Mouse (Mus musculus) kidney, adult 9 months (tissue): Measurements from ENCODE around the gene Tfb2m.

Experiments
- DNase-seq: peaks from one replicate; pipeline ENCODE4 v3.0.0; 2022

The Tfb2m gene

DNA sequence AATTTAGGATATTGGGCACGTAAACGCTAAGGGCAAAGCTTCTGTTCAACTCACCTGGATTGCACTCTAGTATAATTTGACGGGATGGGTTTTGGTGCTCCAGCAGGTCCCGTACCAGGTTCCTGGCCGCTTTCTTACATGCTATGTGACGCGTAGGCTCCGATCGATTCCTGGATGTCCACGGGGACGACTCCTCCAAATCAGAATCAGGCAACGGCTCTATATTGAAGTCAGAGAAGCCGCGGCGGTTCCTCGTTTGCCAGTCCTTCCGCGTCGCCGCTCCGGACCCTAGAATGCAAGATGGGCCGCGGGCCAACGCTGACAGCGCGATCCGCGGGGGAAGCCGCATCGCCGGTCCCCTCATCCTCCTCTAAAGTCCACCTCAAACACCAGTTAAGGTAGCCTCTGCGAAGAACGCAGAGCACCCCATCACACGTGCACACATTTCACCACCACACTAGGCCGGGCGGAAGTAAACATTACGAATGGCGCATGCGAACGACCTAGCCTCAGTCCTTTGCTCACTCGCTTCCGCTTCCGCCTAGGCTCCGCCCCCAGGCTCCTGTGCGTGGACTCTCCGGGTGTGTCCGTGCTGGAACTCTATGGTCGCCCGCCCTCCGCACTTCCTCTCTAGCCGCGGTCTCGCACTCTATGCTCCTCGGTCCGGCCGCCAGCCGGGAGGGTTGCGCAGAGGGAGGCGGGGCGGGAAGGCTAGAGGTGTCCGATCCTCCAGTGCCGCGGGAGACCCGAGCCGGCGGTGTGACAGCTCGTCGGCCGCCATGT, at the start of gene Tfb2m, which contains the start of gene Cnst:
Tfb2m (minus strand) TSS at position 500 of the 783 bp plus-strand sequence.
Cnst (plus strand) TSS at position 603 of the 783 bp plus-strand sequence.
- DNase-seq, result peak; percentile 99

DNA sequence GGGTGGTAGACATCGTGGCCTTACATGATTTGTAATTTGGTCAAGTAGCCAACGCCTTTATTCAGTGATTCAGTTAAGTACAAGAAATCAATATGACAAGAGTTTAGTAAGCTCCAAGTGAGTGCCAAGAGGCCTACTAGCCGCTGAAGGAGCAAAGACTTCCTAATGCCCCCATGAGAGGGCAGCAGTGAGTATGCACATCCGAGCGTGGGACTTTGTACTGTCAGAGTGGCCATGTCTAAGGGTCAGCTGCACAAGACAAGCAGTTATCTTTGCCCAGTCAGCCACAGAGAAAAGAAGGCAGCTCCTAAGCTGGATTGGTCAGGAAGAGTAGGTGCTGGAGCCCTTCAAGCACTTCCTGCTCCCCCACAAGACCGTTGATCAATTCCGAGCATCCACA, 46.9 kb upstream of the Tfb2m start:
- peak; percentile 69 for DNase-seq

DNA sequence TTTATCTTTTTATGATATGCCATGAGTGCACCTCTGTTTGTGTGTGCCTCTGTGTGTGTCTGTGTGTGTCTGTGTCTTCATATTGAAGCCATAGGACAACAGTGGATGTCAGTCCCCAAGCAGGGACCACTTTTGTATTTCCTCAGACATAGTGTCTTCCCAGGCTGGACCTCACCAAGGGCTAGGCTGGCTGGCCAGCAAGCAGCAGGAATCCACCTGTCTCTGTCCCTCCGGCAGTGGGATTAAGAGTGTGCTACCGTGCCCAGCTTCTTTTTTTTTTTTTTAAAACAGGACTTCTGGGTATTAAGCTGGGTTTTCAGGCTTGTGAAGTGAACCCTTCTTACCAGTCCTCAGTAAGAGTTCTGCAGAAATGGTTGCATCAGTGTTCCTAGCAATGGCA, 46.1 kb upstream of the Tfb2m start:
- no peak for DNase-seq

- DNase-seq, result no peak
These were observed 45.6 kb upstream of the Tfb2m start for GRCm38 (mm10) chr1:179591639-179592038.

DNA sequence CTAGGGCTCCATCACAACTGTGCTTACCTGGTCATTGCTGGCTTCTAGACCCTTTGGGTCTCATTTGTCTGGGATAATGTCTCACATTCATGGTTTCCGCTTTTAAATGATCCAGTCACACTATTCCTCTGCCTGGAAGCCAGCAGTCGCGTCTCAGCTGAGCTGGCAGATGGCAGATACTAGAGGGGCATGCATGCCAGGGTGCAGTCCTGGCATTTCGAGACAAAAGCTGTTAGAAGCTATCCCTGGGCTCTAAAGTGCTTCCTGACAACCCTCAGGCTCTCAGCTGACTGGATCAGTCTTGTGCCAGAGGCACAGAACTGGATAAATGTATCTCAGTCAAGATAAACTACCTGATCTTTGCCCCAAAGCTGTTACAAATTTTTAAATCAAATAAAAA, 42.2 kb upstream of the Tfb2m start:
- no peak for DNase-seq

GRCm38 (mm10) chr1:179586430-179587095, 40.5 kb upstream of the Tfb2m start:
- DNase-seq, result peak; percentile 73

- no peak for DNase-seq
These were observed 39.6 kb upstream of the Tfb2m start for GRCm38 (mm10) chr1:179585646-179586045.

DNA sequence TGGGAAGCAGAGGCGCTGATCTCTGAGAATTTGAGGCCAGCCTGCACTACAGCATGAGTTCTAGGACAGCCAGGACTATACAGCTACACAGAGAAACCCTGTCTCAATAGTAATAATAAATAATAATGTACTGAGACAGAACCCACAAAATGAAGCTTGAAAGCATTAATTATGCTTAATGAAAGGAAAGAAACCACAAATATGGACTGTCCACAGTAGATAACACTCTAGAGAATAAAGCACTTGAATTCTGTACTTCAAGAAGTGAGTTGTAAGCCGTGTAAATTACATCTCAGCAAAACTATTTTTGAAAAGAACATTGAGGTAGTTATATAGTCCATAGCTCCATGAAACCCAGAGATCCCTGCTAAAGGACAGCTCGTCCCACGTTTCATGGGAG, 38.2 kb upstream of the Tfb2m start:
- no peak for DNase-seq

- no peak for DNase-seq
These were observed 37.0 kb upstream of the Tfb2m start for GRCm38 (mm10) chr1:179583090-179583489.

DNA sequence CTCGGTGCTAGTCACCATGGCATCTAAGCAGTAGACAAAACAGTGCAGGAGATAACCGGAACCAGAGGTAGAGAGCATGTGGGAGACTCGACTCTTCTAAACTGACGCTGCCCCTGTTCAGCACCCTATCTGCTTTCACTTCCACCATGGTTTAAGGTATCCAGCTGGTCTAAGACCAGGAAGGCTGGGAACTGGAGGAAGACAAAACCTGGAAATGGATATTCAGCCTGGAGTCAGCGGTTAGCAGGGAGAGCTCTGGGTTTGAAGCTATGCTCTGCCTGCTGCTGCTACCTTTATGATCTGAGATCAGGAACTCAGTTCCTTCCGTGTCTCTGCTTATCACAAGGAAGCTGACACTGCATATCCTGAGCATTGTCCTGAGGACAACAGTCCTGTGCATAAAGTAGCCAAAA, 36.0 kb upstream of the Tfb2m start:
- DNase-seq, result peak; percentile 24

GRCm38 (mm10) chr1:179581422-179581821, 35.4 kb upstream of the Tfb2m start:
- no peak for DNase-seq

GRCm38 (mm10) chr1:179580200-179580599, 34.1 kb upstream of the Tfb2m start:
- no peak for DNase-seq

DNA sequence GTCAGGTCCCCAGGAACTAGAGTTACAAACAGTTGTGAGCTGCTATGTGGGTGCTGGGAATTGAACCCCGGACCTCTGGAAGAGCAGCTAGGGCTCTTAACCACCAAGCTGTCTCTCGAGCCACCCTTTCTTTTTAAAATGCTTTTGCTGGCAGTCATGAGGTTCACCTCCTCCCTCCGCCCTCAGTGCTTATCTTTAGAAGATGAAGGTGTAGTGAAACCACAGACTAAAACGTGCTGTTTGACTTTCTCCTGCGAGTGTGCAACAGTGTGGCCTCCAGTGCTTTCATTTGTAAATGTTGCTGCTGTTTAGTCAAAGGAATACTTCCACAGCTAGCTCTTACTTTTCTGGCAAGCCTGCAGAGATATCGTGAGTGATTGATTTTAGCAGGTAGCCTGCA, 32.6 kb upstream of the Tfb2m start:
- no peak for DNase-seq

GRCm38 (mm10) chr1:179573650-179574206, 27.7 kb upstream of the Tfb2m start:
- no peak for DNase-seq

DNA sequence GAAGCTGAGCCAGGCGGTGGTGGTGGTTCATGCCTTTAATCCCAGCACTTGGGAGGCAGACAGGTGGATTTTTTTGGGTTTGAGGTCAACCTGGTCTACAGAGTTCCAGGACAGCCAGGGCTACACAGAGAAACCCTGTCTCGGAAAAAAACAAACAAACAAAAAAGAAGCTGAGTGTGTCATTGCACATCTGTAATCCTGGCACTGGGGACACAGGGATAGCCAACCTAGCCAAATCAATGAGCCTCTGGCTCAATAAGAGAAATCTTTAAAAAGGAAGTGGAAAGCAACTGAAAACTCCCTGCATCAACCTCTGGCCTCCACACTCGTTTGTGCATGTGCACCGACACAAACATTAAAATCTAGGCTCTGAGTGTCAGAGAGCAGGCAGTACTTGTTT, 25.6 kb upstream of the Tfb2m start:
- DNase-seq, result no peak

DNA sequence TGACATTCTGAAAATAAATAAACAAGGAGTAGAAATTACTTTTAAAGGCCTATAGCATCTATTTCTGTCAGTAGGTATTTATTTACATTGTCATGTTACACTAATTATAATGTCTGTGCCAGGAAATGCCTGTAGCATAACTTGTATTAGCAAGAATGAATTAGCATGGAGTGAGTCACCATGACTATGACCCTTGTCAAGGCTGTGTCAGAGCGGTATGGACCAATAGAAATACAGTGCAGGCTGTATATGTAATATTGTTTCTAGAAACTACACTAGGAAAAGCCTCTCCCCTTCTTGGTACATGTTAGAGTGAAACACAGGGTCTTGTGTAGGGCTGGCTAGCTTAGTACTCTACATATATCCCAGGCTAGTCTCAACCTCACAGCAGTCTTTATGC, 24.4 kb upstream of the Tfb2m start:
- DNase-seq, result no peak

GRCm38 (mm10) chr1:179568690-179569398, 22.8 kb upstream of the Tfb2m start:
- DNase-seq, result no peak

DNA sequence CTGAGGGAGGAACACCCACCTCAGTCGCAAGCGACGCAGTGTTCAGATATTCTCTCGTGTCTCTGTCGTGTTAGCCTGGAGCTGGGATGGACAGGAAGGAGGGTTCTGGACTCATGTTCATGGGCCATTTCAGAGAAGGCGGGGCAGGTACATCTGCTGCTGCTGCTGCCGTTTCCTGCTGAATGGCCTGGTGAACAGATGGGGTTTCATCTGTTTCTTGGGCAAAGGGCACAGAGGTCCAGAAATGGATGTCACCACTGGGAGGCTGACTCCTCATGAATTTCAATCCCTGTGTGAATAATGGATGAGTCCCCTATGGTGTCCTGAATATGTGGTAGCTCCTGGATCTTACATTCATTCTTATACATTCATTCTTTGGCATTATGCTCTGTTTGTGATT, 21.5 kb upstream of the Tfb2m start:
- DNase-seq, result no peak

GRCm38 (mm10) chr1:179563926-179564325, 17.9 kb upstream of the Tfb2m start:
- DNase-seq, result no peak

DNA sequence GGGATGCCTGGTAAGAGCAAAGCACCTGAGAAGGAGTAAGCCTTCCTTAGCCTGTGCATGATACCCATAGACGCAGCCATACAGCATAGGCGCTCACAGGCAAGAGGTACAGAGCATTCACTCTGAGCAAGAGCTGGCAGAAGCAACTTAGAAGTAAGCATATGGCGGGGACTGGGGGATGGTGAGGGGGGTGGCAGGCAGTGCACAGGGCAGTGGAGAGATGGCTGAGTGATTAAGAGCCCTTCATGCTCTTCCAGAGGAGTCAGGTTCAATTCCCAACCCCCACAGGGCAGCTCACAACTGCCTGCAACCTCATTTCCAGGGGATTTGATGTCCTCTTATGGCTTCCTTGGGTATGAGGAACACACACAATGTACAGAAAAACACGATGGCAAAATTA, 17.1 kb upstream of the Tfb2m start:
- DNase-seq, result no peak

DNA sequence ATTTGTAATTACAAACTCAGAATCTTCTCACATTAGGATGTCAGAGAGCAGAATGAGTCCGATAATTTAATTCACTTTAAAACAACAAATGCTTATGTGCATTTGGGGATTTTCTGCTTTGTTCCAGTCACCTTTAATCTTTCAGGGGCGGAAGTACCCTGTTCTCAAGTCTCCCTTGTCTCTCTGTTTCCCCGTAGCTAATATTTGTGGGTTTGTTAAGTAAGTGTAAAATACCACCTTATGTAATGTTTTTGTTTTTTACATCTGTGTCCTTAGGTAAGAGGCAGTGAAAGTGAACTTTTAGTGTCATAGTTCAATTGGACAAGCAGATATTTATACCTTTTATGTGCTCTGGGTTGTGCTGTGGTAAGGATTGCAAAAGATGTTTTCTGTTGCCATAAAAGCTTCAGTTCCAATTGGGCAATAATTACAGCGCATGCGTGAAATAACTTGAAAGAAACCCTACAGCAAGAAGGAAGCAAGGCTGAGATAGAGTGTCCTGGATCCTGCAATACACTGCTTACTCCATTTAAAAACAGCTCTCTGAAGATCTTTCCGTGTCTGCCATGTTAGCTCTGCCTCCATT, 14.9 kb upstream of the Tfb2m start:
- DNase-seq, result no peak

DNA sequence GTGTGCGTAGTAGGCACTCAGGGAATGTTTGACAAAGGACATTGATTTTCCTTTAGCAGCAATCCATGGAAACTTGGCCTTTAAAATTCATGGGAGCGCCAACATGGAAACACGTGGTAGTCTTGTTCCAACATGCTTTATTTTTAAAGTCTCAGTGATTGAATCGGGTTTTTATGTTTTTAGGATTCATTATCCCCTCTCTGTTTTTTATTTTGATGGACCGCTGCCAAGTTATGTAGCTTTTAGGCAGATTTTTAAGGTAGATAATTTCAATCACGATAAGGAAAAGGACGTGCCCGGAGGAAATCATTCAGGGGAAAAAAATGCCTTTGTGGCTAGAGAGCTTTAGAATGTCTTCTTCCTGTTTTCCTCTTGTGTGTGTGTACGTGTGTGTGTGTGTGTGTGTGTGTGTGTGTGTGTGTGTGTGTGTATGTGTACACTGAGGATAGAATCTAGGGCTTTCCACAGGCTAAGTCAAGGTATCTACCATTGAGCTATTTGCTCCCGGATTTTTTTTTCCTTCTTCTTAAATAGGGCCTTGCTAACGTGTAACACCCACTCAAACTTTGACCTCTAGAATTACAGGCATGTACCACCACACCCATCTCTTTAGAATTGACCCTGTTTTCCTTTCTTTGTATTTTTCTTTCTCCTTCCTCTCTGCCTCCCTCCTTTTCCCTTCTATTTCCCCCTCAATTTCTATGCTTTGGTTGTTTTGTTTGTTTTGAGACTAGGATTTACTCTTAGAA, 13.6 kb upstream of the Tfb2m start:
- DNase-seq, result peak; percentile 39
